Mouse (Mus musculus) cerebellum, postnatal 36 days (tissue): ENCODE data around the gene 1600015I10Rik.

Experiments
- DNase-seq, 2 experiments: peaks; one replicate each; pipeline ENCODE4 v3.0.0; 2021 to 2022; ENCODE audit warnings: mixed read lengths in 2 of 2

Gene 1600015I10Rik

DNA sequence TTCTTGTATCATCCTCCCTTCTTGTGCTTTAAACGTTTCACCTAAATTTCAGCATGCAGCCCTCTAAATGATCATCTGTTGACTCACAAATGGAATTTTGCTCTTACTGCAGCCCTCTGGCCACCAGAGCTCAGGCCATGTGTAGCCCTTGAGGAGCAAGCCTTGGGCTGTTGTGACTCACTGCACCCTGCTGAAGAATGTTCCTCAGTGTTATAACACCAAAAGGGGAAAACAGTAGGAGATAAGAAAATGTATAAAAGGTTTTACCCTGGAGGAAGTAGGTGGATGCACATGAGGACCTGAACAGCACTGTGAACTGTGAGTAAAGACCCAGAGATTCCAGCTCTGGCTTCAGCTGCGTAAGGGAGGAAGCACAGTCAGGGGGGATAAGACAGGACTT lies 45.0 kb downstream of the 1600015I10Rik start, which contains the start of gene Doxl2:
TSS of gene Doxl2 (plus strand) at position 301 of the 400 bp plus-strand sequence.
- DNase-seq: no peak

GRCm38 (mm10) chr6:48979616-48980015 lies 49.9 kb downstream of the 1600015I10Rik start:
- DNase-seq: no peak

DNA sequence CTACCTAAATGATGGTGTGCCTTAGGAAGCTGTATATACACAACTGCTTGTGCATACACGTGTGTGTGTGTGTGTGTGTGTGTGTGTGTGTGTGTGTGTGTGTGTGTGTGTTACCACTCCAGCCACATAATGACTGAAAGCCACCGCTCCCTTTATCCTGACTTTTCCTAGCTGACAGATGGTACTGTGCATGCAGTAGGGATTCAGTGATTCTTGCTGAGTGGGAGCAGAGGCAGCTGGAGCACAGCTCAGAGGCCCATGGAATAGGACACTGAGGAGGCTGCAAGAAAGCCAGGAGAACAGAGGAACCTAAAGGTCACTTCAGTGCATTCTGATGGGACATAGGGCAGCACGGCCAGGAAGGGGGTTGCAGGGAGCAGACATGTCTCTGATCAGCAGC lies 52.6 kb downstream of the 1600015I10Rik start:
- no peak for DNase-seq
